Mouse (Mus musculus) intestine, postnatal 0 days (tissue): ENCODE data around the gene Gfod2. TPM values are rescaled to one million over a fixed set of nuclear protein-coding genes. Genes with fewer than 3 reads are reported as not detected.

Experiments
- ATAC-seq: fragments of 200-750 bp; cut with Nextera tagmentation; 2 replicates; pipeline ENCODE4 v1.8.0; 2017; ENCODE audit warnings: mild to moderate bottlenecking, moderate TSS enrichment, moderate library complexity
- H3K27ac ChIP-seq: fragments of 300-500 bp; sonication (generic); 2 replicates; pipeline ENCODE4 v1.5.1; 2014; ENCODE audit warnings: mild to moderate bottlenecking, low read depth, low read length, moderate library complexity
- H3K27me3 ChIP-seq: fragments of 300-500 bp; sonication (generic); replicated peaks from 2 replicates; pipeline ENCODE4 v1.6.1; 2014; ENCODE audit warnings: low read length, mixed read lengths; ENCODE audit not compliant: control insufficient read depth, insufficient read depth
- H3K36me3 ChIP-seq: fragments of 300-500 bp; sonication (generic); 2 replicates; pipeline ENCODE4 v1.6.1; 2014; ENCODE audit warnings: mild to moderate bottlenecking, moderate library complexity; ENCODE audit not compliant: control insufficient read depth, insufficient read depth
- H3K4me1 ChIP-seq: fragments of 300-500 bp; sonication (generic); replicated peaks from 2 replicates; pipeline ENCODE4 v1.6.1; 2014; ENCODE audit warnings: antibody characterized with exemption, low read length, mixed read lengths; ENCODE audit not compliant: control insufficient read depth, insufficient read depth
- H3K4me2 ChIP-seq: fragments of 300-500 bp; sonication (generic); replicated peaks from 2 replicates; pipeline ENCODE4 v1.6.1; 2014; ENCODE audit warnings: low read depth, mild to moderate bottlenecking, moderate library complexity
- H3K4me3 ChIP-seq: fragments of 300-500 bp; sonication (generic); 2 replicates; pipeline ENCODE4 v1.5.1; 2014; ENCODE audit warnings: low read depth, low read length
- H3K9ac ChIP-seq: fragments of 300-500 bp; sonication (generic); 2 replicates; pipeline ENCODE4 v1.6.1; 2014; ENCODE audit warnings: mild to moderate bottlenecking, low read depth, low read length
- H3K9me3 ChIP-seq: fragments of 300-500 bp; sonication (generic); 2 replicates; pipeline ENCODE4 v1.6.1; 2016; ENCODE audit warnings: mixed run types; ENCODE audit not compliant: control insufficient read depth
- CTCF ChIP-seq: sonication (generic); IDR thresholded peaks from 2 replicates; pipeline ENCODE4 v1.5.1; 2016; ENCODE audit warnings: low read depth, mild to moderate bottlenecking, control low read depth, antibody characterized with exemption, moderate library complexity
- WGBS: fragments of 180-500 bp; shearing (Covaris S2); extraction: QIAGEN DNeasy Blood & Tissue Kit; methylation state at CpG from one replicate; pipeline ENCODE4 v1.1.7; 2014; 5-methylcytosine and 5-hydroxymethylcytosine counted together
- polyA plus RNA-seq: library from polyadenylated mRNA; unstranded; fragments of >200 nt; fragmentation: Nextera tagmentation; extraction: Ambion mirVana; gene quantifications from 2 replicates; pipeline ENCODE4 v1.2.1, GENCODE M21; 2015

The Gfod2 gene
- polyA plus RNA-seq, 1 experiment from 2014 or later: 4.0 TPM

- TF ChIP-seq CTCF: no peak
- no peak overlapping the region for H3K4me2 ChIP-seq
- H3K36me3 ChIP-seq: no peaks in the 10 kb centered on the region
- no peak overlapping the region for H3K9ac ChIP-seq
- H3K4me3 ChIP-seq: no peak overlapping the region
- no peaks in the 10 kb centered on the region for H3K4me1 ChIP-seq
- no peak overlapping the region for H3K27ac ChIP-seq
- 77% methylated on average over 14 of the region's 14 CpGs for WGBS
- no peaks in the 10 kb centered on the region for H3K27me3 ChIP-seq
- ATAC-seq: no peak
- H3K9me3 ChIP-seq: no peaks in the 10 kb centered on the region
These were observed 49.1 kb downstream of the Gfod2 start for GRCm38 (mm10) chr8:105709317-105709716.

- H3K4me2 ChIP-seq: peak overlapping the region; percentile 98; the same call in 1 of the 2 replicates
- H3K27ac ChIP-seq: no peak overlapping the region
- no peak overlapping the region for H3K4me3 ChIP-seq
- 91% methylated on average over 8 of the region's 8 CpGs for WGBS
- no peaks in the 10 kb centered on the region for H3K36me3 ChIP-seq
- H3K9me3 ChIP-seq: no peaks in the 10 kb centered on the region
- H3K4me1 ChIP-seq: no peaks in the 10 kb centered on the region
- TF ChIP-seq CTCF: no peak
- no peak overlapping the region for H3K9ac ChIP-seq
- H3K27me3 ChIP-seq: no peaks in the 10 kb centered on the region
- ATAC-seq: no peak
These were observed 49.8 kb downstream of the Gfod2 start for GRCm38 (mm10) chr8:105708675-105709074.

- peak within 1 kb of the TSS; percentile 98 for H3K4me2 ChIP-seq
- H3K27ac ChIP-seq: no peak within 1 kb of the TSS
- H3K9ac ChIP-seq: peak within 1 kb of the TSS; percentile 41
- no peaks in the 10 kb centered on the region for H3K27me3 ChIP-seq
- H3K4me1 ChIP-seq: no peaks in the 10 kb centered on the region
- peak; percentile 70 for ATAC-seq
- H3K36me3 ChIP-seq: no peaks in the 10 kb centered on the region
- 2% methylated on average over 51 of the region's 55 CpGs for WGBS
- H3K4me3 ChIP-seq: peak within 1 kb of the TSS; percentile 63
- no peak for TF ChIP-seq CTCF
- H3K9me3 ChIP-seq: no peaks in the 10 kb centered on the region
These were observed 50.7 kb downstream of the Gfod2 start, which contains the start of the genes 4933405L10Rik and Enkd1 for GRCm38 (mm10) chr8:105707498-105708403. TSS of gene 4933405L10Rik (plus strand) at chr8:105707655. TSS of gene Enkd1 (minus strand) at chr8:105708210.

- H3K9ac ChIP-seq: no peak overlapping the region
These were observed 52.0 kb downstream of the Gfod2 start for GRCm38 (mm10) chr8:105706426-105706825.

GRCm38 (mm10) chr8:105704955-105705354 is 53.5 kb downstream of the Gfod2 start:
- no peak for TF ChIP-seq CTCF
- Histone ChIP-seq H3K36me3 (no peaks in the 10 kb centered on the region), H3K9me3 (no peaks in the 10 kb centered on the region), H3K9ac (no peak overlapping the region), H3K4me1 (no peaks in the 10 kb centered on the region; the same call in 1 of the 2 replicates), H3K4me2 (no peak overlapping the region), H3K4me3 (no peak overlapping the region), H3K27ac (no peak overlapping the region), H3K27me3 (no peaks in the 10 kb centered on the region)
- no peak for ATAC-seq
- WGBS: 89% methylated on average over 6 of the region's 6 CpGs

More at GRCm38 (mm10) chr8:105706426-105706825, 52.0 kb downstream of the Gfod2 start:
- TF ChIP-seq CTCF: no peak
- no peaks in the 10 kb centered on the region for H3K9me3 ChIP-seq
- H3K4me1 ChIP-seq: no peaks in the 10 kb centered on the region
- H3K36me3 ChIP-seq: no peaks in the 10 kb centered on the region
- no peak overlapping the region for H3K27ac ChIP-seq
- no peaks in the 10 kb centered on the region for H3K27me3 ChIP-seq
- 88% methylated on average over 12 of the region's 12 CpGs for WGBS
- no peak overlapping the region for H3K4me3 ChIP-seq
- no peak for ATAC-seq
- no peak overlapping the region for H3K4me2 ChIP-seq

GRCm38 (mm10) chr8:105704146-105704812 is 54.2 kb downstream of the Gfod2 start:
- no peak overlapping the region for H3K9ac ChIP-seq
- no peak overlapping the region for H3K4me2 ChIP-seq
- no peaks in the 10 kb centered on the region for H3K9me3 ChIP-seq
- 93% methylated on average over 34 of the region's 34 CpGs for WGBS
- no peak for ATAC-seq
- H3K27me3 ChIP-seq: no peaks in the 10 kb centered on the region
- no peak for TF ChIP-seq CTCF
- H3K27ac ChIP-seq: no peak overlapping the region
- no peaks in the 10 kb centered on the region; the same call in 1 of the 2 replicates for H3K4me1 ChIP-seq
- H3K36me3 ChIP-seq: no peaks in the 10 kb centered on the region
- H3K4me3 ChIP-seq: no peak overlapping the region
